Mouse (Mus musculus) lung, embryonic 14.5 days (tissue): Measurements from ENCODE around the gene Grip1. TPM values are rescaled to one million over a fixed set of nuclear protein-coding genes. Genes with fewer than 3 reads are reported as not detected.
A peak's percentile ranks its signal among the peaks of the same experiment; 100 is the strongest.

ENCODE experiments used
- ATAC-seq: fragments of 200-750 bp; cut with Nextera tagmentation; 2 replicates; pipeline ENCODE4 v1.8.0; 2017; ENCODE audit warnings: mild to moderate bottlenecking, moderate TSS enrichment, moderate library complexity; ENCODE audit not compliant: insufficient read depth
- DNase-seq: peaks from one replicate; pipeline ENCODE4 v3.0.0-alpha.2; 2015
- H3K27ac ChIP-seq: fragments of 300-500 bp; sonication (generic); 2 replicates; pipeline ENCODE4 v1.5.1; 2014; ENCODE audit warnings: low read depth, mild to moderate bottlenecking, moderate library complexity
- H3K27me3 ChIP-seq: fragments of 300-500 bp; sonication (generic); 2 replicates; pipeline ENCODE4 v1.6.1; 2014; ENCODE audit warnings: low read length, control low read depth; ENCODE audit not compliant: insufficient read depth
- H3K36me3 ChIP-seq: fragments of 300-500 bp; sonication (generic); 2 replicates; pipeline ENCODE4 v1.6.1; 2014; ENCODE audit warnings: control low read depth; ENCODE audit not compliant: insufficient read depth
- H3K4me1 ChIP-seq: fragments of 300-500 bp; sonication (generic); 2 replicates; pipeline ENCODE4 v1.6.1; 2014; ENCODE audit warnings: antibody characterized with exemption, control low read depth; ENCODE audit not compliant: insufficient read depth
- H3K4me2 ChIP-seq: fragments of 300-500 bp; sonication (generic); 2 replicates; pipeline ENCODE4 v1.6.1; 2014; ENCODE audit warnings: mild to moderate bottlenecking
- H3K4me3 ChIP-seq: fragments of 300-500 bp; sonication (generic); 2 replicates; pipeline ENCODE4 v1.5.1; 2014; ENCODE audit warnings: low read depth, low read length
- H3K9ac ChIP-seq: fragments of 300-500 bp; sonication (generic); 2 replicates; pipeline ENCODE4 v1.6.1; 2014
- H3K9me3 ChIP-seq: fragments of 300-500 bp; sonication (generic); 2 replicates; pipeline ENCODE4 v1.6.1; 2016; ENCODE audit warnings: low read depth, low read length, control low read depth
- CTCF ChIP-seq: IDR thresholded peaks from 2 replicates; pipeline ENCODE4 v1.5.1; 2016; ENCODE audit warnings: antibody characterized with exemption, low read depth
- WGBS: fragments of 180-500 bp; shearing (Covaris S2); extraction: QIAGEN DNeasy Blood & Tissue Kit; methylation state at CpG from one replicate; pipeline ENCODE4 v1.1.7; 2014; 5-methylcytosine and 5-hydroxymethylcytosine counted together
- polyA plus RNA-seq: library from polyadenylated mRNA; unstranded; fragments of >200 nt; fragmentation: Nextera tagmentation; extraction: Ambion mirVana; gene quantifications from 2 replicates; pipeline ENCODE4 v1.2.1, GENCODE M21; 2014

The Grip1 gene
- polyA plus RNA-seq, 1 experiment from 2014 or later = 2.6 TPM

- no peaks in the 10 kb centered on the region for H3K9me3 ChIP-seq
- no peak overlapping the region for H3K4me2 ChIP-seq
- DNase-seq (peak; percentile 4), ATAC-seq (no peak)
- no peak for TF ChIP-seq CTCF
- H3K36me3 ChIP-seq = no peaks in the 10 kb centered on the region
- no peak overlapping the region for H3K9ac ChIP-seq
- H3K4me3 ChIP-seq = no peak overlapping the region
- H3K27me3 ChIP-seq = no peaks in the 10 kb centered on the region
- 40% methylated on average over 10 of the region's 10 CpGs for WGBS
- H3K4me1 ChIP-seq = no peaks in the 10 kb centered on the region
- no peak overlapping the region for H3K27ac ChIP-seq
These were observed 607.1 kb downstream of the Grip1 start for GRCm38 (mm10) chr10:120060579-120061237.

- TF ChIP-seq CTCF = no peak
- no peak; the same call in 1 of the 2 replicates for ATAC-seq
- WGBS = 70% methylated on average over 24 of the region's 24 CpGs
- no peak overlapping the region for H3K4me2 ChIP-seq
- H3K4me3 ChIP-seq = no peak overlapping the region
- no peaks in the 10 kb centered on the region for H3K36me3 ChIP-seq
- no peaks in the 10 kb centered on the region for H3K9me3 ChIP-seq
- no peak overlapping the region for H3K27ac ChIP-seq
- H3K4me1 ChIP-seq = no peaks in the 10 kb centered on the region
- H3K27me3 ChIP-seq = no peaks in the 10 kb centered on the region
- DNase-seq = peak; percentile 5
- no peak overlapping the region for H3K9ac ChIP-seq
These were observed 607.9 kb downstream of the Grip1 start for GRCm38 (mm10) chr10:120061238-120062130.

GRCm38 (mm10) chr10:120064424-120064823, 610.8 kb downstream of the Grip1 start:
- ATAC-seq = no peak
- H3K4me2 ChIP-seq = no peak overlapping the region
- peak; percentile 77 for DNase-seq
- H3K4me3 ChIP-seq = no peak overlapping the region
- no peaks in the 10 kb centered on the region for H3K36me3 ChIP-seq
- H3K4me1 ChIP-seq = no peaks in the 10 kb centered on the region
- no peaks in the 10 kb centered on the region for H3K9me3 ChIP-seq
- no peak overlapping the region for H3K27ac ChIP-seq
- H3K9ac ChIP-seq = no peak overlapping the region
- H3K27me3 ChIP-seq = no peaks in the 10 kb centered on the region
- TF ChIP-seq CTCF = peak; percentile 88
- WGBS = 13% methylated on average over 5 of the region's 5 CpGs

- no peak for DNase-seq
- Histone ChIP-seq H3K4me2 (no peak overlapping the region), H3K36me3 (no peaks in the 10 kb centered on the region), H3K27me3 (no peaks in the 10 kb centered on the region), H3K9me3 (no peaks in the 10 kb centered on the region), H3K4me1 (no peaks in the 10 kb centered on the region), H3K27ac (no peak overlapping the region), H3K4me3 (no peak overlapping the region), H3K9ac (no peak overlapping the region)
- no peak for ATAC-seq
- no peak for TF ChIP-seq CTCF
- 90% methylated on average over 10 of the region's 10 CpGs for WGBS
These were observed 612.7 kb downstream of the Grip1 start for GRCm38 (mm10) chr10:120066319-120066718.

GRCm38 (mm10) chr10:120077850-120078249, 624.2 kb downstream of the Grip1 start:
- Histone ChIP-seq H3K27ac (no peak overlapping the region), H3K4me1 (no peaks in the 10 kb centered on the region), H3K27me3 (no peaks in the 10 kb centered on the region), H3K36me3 (no peaks in the 10 kb centered on the region), H3K4me2 (no peak overlapping the region), H3K9me3 (no peaks in the 10 kb centered on the region), H3K9ac (no peak overlapping the region), H3K4me3 (no peak overlapping the region)
- no peak for TF ChIP-seq CTCF
- 69% methylated on average over 3 of the region's 3 CpGs for WGBS
- no peak for ATAC-seq
- DNase-seq = no peak

- ATAC-seq (no peak), DNase-seq (no peak)
- Histone ChIP-seq H3K27ac (no peak overlapping the region), H3K4me3 (no peak overlapping the region), H3K4me1 (no peaks in the 10 kb centered on the region), H3K9me3 (no peaks in the 10 kb centered on the region), H3K9ac (no peak overlapping the region), H3K27me3 (no peaks in the 10 kb centered on the region), H3K4me2 (no peak overlapping the region), H3K36me3 (0 out of 2 replicates have a peak, but pooled peaks cover 7% of the 10 kb centered on the region)
- TF ChIP-seq CTCF = no peak
- 87% methylated on average over 12 of the region's 12 CpGs for WGBS
These were observed 638.9 kb downstream of the Grip1 start for GRCm38 (mm10) chr10:120092548-120092947.

GRCm38 (mm10) chr10:120095136-120095535, 641.5 kb downstream of the Grip1 start:
- DNase-seq (peak; percentile 26), ATAC-seq (peak; percentile 35; the same call in 1 of the 2 replicates)
- H3K27me3 ChIP-seq = no peaks in the 10 kb centered on the region
- no peaks in the 10 kb centered on the region for H3K9me3 ChIP-seq
- no peaks in the 10 kb centered on the region for H3K4me1 ChIP-seq
- no peak overlapping the region for H3K4me2 ChIP-seq
- no peak overlapping the region for H3K27ac ChIP-seq
- H3K4me3 ChIP-seq = no peak overlapping the region
- 0 out of 2 replicates have a peak, but pooled peaks cover 3% of the 10 kb centered on the region for H3K36me3 ChIP-seq
- WGBS = 85% methylated on average over 9 of the region's 9 CpGs
- no peak for TF ChIP-seq CTCF
- no peak overlapping the region for H3K9ac ChIP-seq
